9 mouse cellular contexts compared by ENCODE assay signal in the genomic region with DNA sequence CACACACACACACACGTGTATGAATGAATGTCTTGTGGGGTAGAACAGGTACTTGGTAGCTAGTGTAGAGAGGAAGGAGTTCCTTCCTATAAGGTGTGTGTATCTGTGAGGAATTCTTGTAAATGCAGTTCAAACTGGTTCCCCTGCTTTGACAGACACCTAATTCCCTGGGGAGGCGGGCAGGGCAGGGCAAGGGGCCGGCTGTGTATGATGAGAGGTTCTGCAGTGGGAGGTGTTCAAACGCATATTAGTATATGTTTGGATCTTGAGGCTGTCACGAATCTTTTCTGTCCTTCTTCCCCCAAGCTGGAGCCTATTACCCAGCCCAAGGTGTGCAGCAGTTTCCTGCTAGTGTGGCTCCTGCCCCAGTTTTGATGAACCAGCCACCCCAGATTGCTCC. TPM values are rescaled to one million over a fixed set of nuclear protein-coding genes. Genes with fewer than 3 reads are reported as not detected.
DNase-seq lines count a peak whose midpoint lies in the region; ATAC-seq and TF ChIP-seq lines count a peak whose summit lies in the region.
"Had no signal": no experiment of that assay in that cellular context is flagged by ENCODE, and none has a peak within 500 bp of the region (broad histone marks: within the 10 kb centered on the region; RNA-seq: fewer than 3 reads in every experiment).

No protein-coding gene starts in this region.

- peaks cover 25% of the 10 kb centered on the region for H3K4me1 ChIP-seq in embryonic facial prominence, embryonic 15.5 days
- H3K4me1 ChIP-seq in embryonic facial prominence, embryonic 10.5 days = peaks cover 21% of the 10 kb centered on the region
- peaks cover 44% of the 10 kb centered on the region for H3K4me1 ChIP-seq in liver, embryonic 16.5 days (ENCODE audit: control insufficient read depth, low read depth, low read length)

- intact Hi-C loops in left cerebral cortex, adult 2 months (cut with DNase I) = no loop called here

- no peak overlapping the region for H3K4me3 ChIP-seq in embryonic facial prominence, embryonic 15.5 days (replicated peaks)
- no peak overlapping the region for H3K4me3 ChIP-seq in embryonic facial prominence, embryonic 10.5 days
- no peak overlapping the region for H3K4me3 ChIP-seq in left cerebral cortex, adult 2 months
- H3K4me3 ChIP-seq in liver, embryonic 16.5 days (ENCODE audit: low read depth, low read length) = no peak overlapping the region

- H3K4me2 ChIP-seq in embryonic facial prominence, embryonic 15.5 days (replicated peaks) = no peak overlapping the region
- no peak overlapping the region for H3K4me2 ChIP-seq in liver, embryonic 16.5 days (ENCODE audit: low read depth, low read length)

- H3K9ac ChIP-seq in embryonic facial prominence, embryonic 15.5 days = no peak overlapping the region
- 0 out of 2 replicates have a peak overlapping the region, but pooled peaks have one; percentile 8 for H3K9ac ChIP-seq in liver, embryonic 16.5 days (ENCODE audit: low read depth, low read length)

- no peak for DNase-seq in embryonic facial prominence, embryonic 10.5 days (ENCODE audit: low spot score)
- DNase-seq in left cerebral cortex, adult 2 months (ENCODE audit: extremely low spot score in 1 of 2, low spot score in 2 of 2) = no peak
- no peak for DNase-seq in left cerebral cortex, adult 8-10 months (ENCODE audit: low spot score in 2 of 2)
- DNase-seq in ZHBTc4 (ENCODE audit: low read depth, low spot score) = peak; percentile 56
- DNase-seq in left cerebral cortex, adult 18-20 months (ENCODE audit: low spot score in 2 of 2) = no peak
- DNase-seq in thymus, postnatal 14 days = no peak

- no peaks in the 10 kb centered on the region for H3K9me3 ChIP-seq in embryonic facial prominence, embryonic 15.5 days (replicated peaks)
- no peaks in the 10 kb centered on the region for H3K9me3 ChIP-seq in embryonic facial prominence, embryonic 10.5 days
- H3K9me3 ChIP-seq in liver, embryonic 16.5 days (replicated peaks; ENCODE audit: control insufficient read depth, low read length) = no peaks in the 10 kb centered on the region

- H3K27me3 ChIP-seq in embryonic facial prominence, embryonic 15.5 days = no peaks in the 10 kb centered on the region
- H3K27me3 ChIP-seq in embryonic facial prominence, embryonic 10.5 days (replicated peaks; ENCODE audit: low read depth, poor library complexity, severe bottlenecking) = no peaks in the 10 kb centered on the region
- H3K27me3 ChIP-seq in liver, embryonic 16.5 days (ENCODE audit: control insufficient read depth, insufficient read depth, low read depth, low read length) = no peaks in the 10 kb centered on the region

- 67% methylated on average over 5 of the region's 5 CpGs for WGBS in embryonic facial prominence, embryonic 15.5 days
- WGBS in embryonic facial prominence, embryonic 10.5 days = 88% methylated on average over 5 of the region's 5 CpGs
- WGBS in liver, embryonic 16.5 days (ENCODE audit: insufficient replicate concordance) = 79% methylated on average over 5 of the region's 5 CpGs

- no peak for ATAC-seq in embryonic facial prominence, embryonic 15.5 days (ENCODE audit: insufficient number of reproducible peaks, low FRiP score, low TSS enrichment, low read depth)
- no peak for ATAC-seq in liver, embryonic 16.5 days (ENCODE audit: low read depth)
- ATAC-seq: hindbrain, embryonic 16.5 days had no signal

- H3K27ac ChIP-seq in embryonic facial prominence, embryonic 15.5 days (replicated peaks) = 0 out of 2 replicates have a peak overlapping the region, but pooled peaks have one; percentile 2
- no peak overlapping the region for H3K27ac ChIP-seq in embryonic facial prominence, embryonic 10.5 days (replicated peaks)
- peak overlapping the region; percentile 53 for H3K27ac ChIP-seq in left cerebral cortex, adult 2 months
- peak overlapping the region; percentile 25; the same call in 1 of the 2 replicates for H3K27ac ChIP-seq in liver, embryonic 16.5 days (ENCODE audit: low read length)

- TF ChIP-seq CTCF in left cerebral cortex, adult 2 months (IDR thresholded peaks at IDR 0.05) = no peak

- peaks cover 74% of the 10 kb centered on the region for H3K36me3 ChIP-seq in embryonic facial prominence, embryonic 15.5 days
- H3K36me3 ChIP-seq in embryonic facial prominence, embryonic 10.5 days (replicated peaks) = peaks cover 87% of the 10 kb centered on the region
- H3K36me3 ChIP-seq in liver, embryonic 16.5 days (ENCODE audit: control insufficient read depth, insufficient read depth) = peaks cover 64% of the 10 kb centered on the region

RNA-seq across cellular contexts. Expression of a gene that starts 9.3 kb away (rescaled TPM):
- polyA plus RNA-seq in embryonic facial prominence, embryonic 15.5 days (2015; fragmentation: Nextera tagmentation; extraction: Ambion mirVana) = 177 and 188 TPM in 2 replicates
- polyA plus RNA-seq in embryonic facial prominence, embryonic 10.5 days (2016; fragmentation: Nextera tagmentation; extraction: Ambion mirVana) = 251 and 260 TPM in 2 replicates
- 100 to 1,000 TPM; 278 to 283 TPM for total RNA-seq in left cerebral cortex, adult 2 months (2021)
- total RNA-seq in left cerebral cortex, adult 8-10 months (2022) = 100 to 1,000 TPM; 253 to 267 (median 263) TPM
- 80.9 and 89.4 TPM in 2 replicates for polyA plus RNA-seq in liver, embryonic 16.5 days (2015; fragmentation: Nextera tagmentation; extraction: Ambion mirVana)
- 100 to 1,000 TPM; 262 to 265 TPM for total RNA-seq in left cerebral cortex, adult 18-20 months (2021)

RNA-seq across cellular contexts. Expression of a gene that starts 15.7 kb away (rescaled TPM):
- 14.0 and 15.3 TPM in 2 replicates for polyA plus RNA-seq in embryonic facial prominence, embryonic 15.5 days (2015; fragmentation: Nextera tagmentation; extraction: Ambion mirVana)
- 2.9 and 4.8 TPM in 2 replicates for polyA plus RNA-seq in embryonic facial prominence, embryonic 10.5 days (2016; fragmentation: Nextera tagmentation; extraction: Ambion mirVana)
- 100 to 1,000 TPM; 320 to 343 TPM for total RNA-seq in left cerebral cortex, adult 2 months (2021)
- 100 to 1,000 TPM; 271 to 291 (median 283) TPM for total RNA-seq in left cerebral cortex, adult 8-10 months (2022)
- 1.4 and 2.3 TPM in 2 replicates for polyA plus RNA-seq in liver, embryonic 16.5 days (2015; fragmentation: Nextera tagmentation; extraction: Ambion mirVana)
- total RNA-seq in left cerebral cortex, adult 18-20 months (2021) = 100 to 1,000 TPM; 320 to 327 TPM

RNA-seq across cellular contexts. Expression of a gene that starts 25.9 kb away (rescaled TPM):
- 293 and 297 TPM in 2 replicates for polyA plus RNA-seq in embryonic facial prominence, embryonic 15.5 days (2015; fragmentation: Nextera tagmentation; extraction: Ambion mirVana)
- polyA plus RNA-seq in embryonic facial prominence, embryonic 10.5 days (2016; fragmentation: Nextera tagmentation; extraction: Ambion mirVana) = 520 and 530 TPM in 2 replicates
- 100 to 1,000 TPM; 218 to 233 TPM for total RNA-seq in left cerebral cortex, adult 2 months (2021)
- 100 to 1,000 TPM; 222 to 245 (median 230) TPM for total RNA-seq in left cerebral cortex, adult 8-10 months (2022)
- 159 and 170 TPM in 2 replicates for polyA plus RNA-seq in liver, embryonic 16.5 days (2015; fragmentation: Nextera tagmentation; extraction: Ambion mirVana)
- total RNA-seq in left cerebral cortex, adult 18-20 months (2021) = 100 to 1,000 TPM; 223 to 226 TPM

RNA-seq across cellular contexts. Expression of a gene that starts 40.1 kb away (rescaled TPM):
- polyA plus RNA-seq in embryonic facial prominence, embryonic 15.5 days (2015; fragmentation: Nextera tagmentation; extraction: Ambion mirVana) = 90.0 and 100 TPM in 2 replicates
- polyA plus RNA-seq in embryonic facial prominence, embryonic 10.5 days (2016; fragmentation: Nextera tagmentation; extraction: Ambion mirVana) = 151 and 153 TPM in 2 replicates
- total RNA-seq in left cerebral cortex, adult 2 months (2021) = 10 to 100 TPM; 22.5 to 28.6 TPM
- total RNA-seq in left cerebral cortex, adult 8-10 months (2022) = 10 to 100 TPM; 19.6 to 26.6 (median 21.2) TPM
- polyA plus RNA-seq in liver, embryonic 16.5 days (2015; fragmentation: Nextera tagmentation; extraction: Ambion mirVana) = 27.7 and 31.6 TPM in 2 replicates
- 10 to 100 TPM; 27.6 to 30.2 TPM for total RNA-seq in left cerebral cortex, adult 18-20 months (2021)

RNA-seq across cellular contexts. Expression of a gene that starts 40.2 kb away (rescaled TPM):
- 15.6 and 16.0 TPM in 2 replicates for polyA plus RNA-seq in embryonic facial prominence, embryonic 15.5 days (2015; fragmentation: Nextera tagmentation; extraction: Ambion mirVana)
- polyA plus RNA-seq in embryonic facial prominence, embryonic 10.5 days (2016; fragmentation: Nextera tagmentation; extraction: Ambion mirVana) = 13.9 and 15.9 TPM in 2 replicates
- total RNA-seq in left cerebral cortex, adult 2 months (2021) = 10 to 100 TPM; 74.8 to 79.3 TPM
- total RNA-seq in left cerebral cortex, adult 8-10 months (2022) = 10 to 100 TPM; 63.2 to 75.5 (median 71.9) TPM
- polyA plus RNA-seq in liver, embryonic 16.5 days (2015; fragmentation: Nextera tagmentation; extraction: Ambion mirVana) = 9.7 and 11.5 TPM in 2 replicates
- 10 to 100 TPM; 54.8 to 67.2 TPM for total RNA-seq in left cerebral cortex, adult 18-20 months (2021)
